Mouse (Mus musculus): ENCODE results near the gene Nrp1.
A peak's percentile ranks its signal among the peaks of the same experiment; 100 is the strongest.

Nrp1 gene

DNA sequence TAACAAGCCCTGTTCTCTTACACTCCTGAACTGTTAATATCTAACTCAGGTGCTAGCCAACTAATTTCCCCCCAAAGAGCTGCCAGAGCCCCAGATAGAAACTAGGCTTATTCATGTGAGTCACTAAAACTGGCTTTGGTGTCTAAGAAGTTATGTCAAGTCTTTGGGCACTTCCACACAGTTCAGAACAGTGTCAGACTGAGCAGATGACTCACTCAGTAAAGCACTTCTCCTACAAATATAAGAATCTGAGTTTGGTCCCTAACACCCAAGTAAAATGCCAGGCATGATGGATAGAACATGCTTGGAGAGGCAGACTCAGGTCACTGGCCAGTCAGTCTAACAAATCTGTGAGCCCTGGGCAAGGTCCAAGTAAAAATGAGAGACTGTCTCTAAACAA lies 65.4 kb downstream of the Nrp1 start:
- no peak for DNase-seq

DNA sequence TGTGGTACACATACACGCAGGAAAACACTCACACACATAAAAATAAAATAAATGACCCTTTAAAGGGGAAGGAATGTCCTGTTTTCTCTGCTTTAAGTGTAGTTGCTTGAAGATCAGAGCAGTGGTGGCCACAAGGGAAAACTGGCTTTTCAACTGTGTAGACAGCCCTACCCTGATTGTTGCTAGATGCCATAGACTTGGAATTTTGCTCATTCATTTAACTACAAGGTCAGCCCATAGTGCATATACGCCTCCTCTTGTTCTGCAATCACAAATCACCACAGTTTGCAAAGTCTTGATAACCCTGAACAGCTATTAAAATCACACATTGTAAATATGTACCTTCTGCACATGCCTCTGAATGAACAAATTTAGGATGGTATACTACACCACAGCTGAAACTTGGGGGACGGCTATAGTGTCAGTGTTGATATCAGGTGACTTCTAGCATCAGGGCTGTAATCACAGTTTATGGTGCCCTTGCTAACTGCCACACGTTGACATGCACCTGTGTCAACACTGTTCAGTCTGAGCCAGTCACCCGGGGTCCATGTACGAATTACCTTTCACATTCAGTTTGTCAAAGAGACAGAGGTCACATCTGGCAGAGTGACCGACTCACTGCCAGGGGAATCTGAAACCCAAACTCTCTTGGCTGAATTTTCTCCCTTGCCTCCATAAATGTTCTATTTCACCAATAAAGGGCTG lies 66.4 kb downstream of the Nrp1 start:
- DNase-seq: no peak

DNA sequence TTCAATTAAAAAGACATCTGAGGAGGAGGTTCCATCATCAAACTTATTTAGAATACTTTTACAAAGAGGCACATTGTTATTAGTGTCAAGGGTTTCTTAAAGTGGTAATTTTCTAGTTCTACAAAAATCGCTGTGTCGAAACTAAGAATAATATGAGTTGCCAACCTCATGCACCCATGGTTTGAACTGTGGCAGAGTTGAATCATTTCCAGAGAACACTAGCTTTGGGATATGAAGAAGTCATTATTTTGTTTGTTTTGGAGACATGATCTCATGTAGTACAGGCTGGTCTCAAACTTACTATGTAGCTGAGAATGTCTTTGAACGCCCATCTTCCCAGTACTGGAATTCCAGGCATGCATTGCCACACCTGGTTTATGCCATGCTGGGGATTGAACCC lies 68.7 kb downstream of the Nrp1 start:
- DNase-seq: no peak

DNA sequence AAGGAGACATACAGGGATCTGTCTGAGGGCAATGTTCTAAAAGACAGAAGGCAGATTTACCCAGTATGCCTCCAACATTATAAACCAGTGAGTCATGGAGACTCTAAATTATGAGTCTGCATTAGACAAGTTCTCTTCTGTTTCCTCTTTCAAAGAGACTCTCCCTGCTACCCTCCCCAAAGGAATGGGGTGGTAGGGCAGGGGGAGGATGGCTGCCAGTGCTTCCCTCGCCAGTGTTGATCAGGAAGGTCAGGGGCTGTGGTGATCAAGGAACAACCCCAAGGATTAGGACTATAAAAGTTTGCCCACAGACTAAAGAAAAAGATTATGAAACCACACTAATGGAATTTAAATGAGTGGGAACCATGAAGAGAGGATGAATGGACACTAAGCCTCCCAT lies 70.6 kb downstream of the Nrp1 start:
- no peak for DNase-seq

DNA sequence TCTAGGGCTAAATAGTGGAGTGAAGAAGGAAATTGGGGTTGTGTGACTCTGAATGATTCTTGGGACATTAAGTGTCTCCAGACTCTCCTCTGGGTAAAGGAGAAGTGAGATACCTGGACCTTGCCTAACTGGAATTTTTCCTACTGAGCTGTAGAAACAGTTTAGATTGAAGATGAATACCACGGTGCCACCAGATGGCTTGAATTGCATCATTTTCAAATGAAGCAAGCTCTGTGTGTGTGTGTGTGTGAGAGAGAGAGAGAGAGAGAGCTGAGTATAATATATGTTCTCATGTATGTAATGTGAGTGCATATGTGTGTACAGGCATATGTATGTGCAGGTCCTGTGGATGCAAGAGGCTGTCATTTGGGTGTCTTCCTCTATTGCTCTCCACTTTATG lies 72.7 kb downstream of the Nrp1 start:
- DNase-seq: no peak

DNA sequence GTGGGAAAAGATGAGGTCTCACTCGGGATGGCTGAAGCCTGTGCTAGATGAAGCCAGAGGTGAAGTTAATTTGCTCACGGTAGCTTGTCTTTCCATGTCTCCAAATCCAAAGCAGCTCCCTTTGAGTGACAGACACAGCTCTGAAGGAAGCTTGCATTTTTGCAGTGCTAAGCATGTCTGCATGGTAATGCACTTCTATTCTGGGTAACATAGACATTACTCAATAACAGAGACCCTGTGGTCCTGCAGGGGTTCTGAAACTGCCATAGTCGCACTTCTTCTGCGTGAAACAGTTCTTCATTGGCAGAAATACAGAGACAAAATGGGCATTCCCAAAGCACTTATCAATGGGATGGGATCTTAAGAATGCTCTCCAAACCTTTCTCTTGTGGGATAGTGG lies 77.3 kb downstream of the Nrp1 start:
- DNase-seq: no peak

DNA sequence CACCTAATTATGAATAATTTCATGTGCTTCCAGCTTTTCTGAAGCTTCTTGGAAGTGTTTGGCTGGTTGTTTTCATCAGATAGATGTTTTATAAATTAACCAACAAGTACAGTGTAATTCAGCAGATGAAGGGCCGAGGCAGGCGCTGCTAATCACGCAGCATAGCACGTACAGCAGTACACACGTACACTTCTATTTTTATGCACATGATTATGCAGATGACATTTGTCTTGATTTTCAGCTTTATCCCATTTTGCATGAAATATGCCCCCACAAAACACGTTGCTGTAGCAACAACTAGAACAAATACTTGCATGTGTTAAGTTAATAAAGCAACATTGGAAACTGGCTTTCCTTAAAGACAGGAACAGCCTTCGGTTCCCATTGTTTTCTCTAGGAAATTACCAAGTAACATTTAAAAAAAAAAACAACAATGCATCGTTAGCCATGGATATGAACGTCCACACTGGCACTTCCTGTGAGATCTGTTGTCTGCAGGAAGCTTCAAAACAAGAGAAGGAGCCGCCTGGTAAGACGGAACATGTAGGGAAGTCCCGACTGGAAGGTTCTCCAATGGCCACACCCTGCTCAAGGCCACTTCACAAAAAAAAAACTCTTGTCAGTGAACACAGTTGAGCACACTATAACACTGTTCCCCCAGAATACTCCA lies 78.9 kb downstream of the Nrp1 start:
- DNase-seq: no peak

DNA sequence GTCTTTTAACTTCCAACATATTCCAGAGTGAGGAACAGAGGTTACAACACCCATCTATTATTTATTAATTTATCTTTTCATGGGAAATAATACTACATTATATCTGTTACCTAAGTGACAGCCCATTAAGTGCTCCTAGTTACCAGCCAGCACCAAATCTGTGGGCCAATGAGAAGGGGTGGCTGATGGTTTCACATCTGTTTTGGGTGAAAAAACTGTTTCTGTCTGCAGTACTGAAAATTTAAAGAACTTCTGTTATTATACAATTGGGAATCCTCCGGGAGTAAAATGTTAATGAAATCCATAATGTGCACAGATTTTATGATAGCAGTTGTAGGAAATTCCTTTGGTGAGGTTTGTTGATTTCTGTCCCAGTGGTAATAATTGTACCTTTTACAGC lies 83.0 kb downstream of the Nrp1 start:
- no peak for DNase-seq

DNA sequence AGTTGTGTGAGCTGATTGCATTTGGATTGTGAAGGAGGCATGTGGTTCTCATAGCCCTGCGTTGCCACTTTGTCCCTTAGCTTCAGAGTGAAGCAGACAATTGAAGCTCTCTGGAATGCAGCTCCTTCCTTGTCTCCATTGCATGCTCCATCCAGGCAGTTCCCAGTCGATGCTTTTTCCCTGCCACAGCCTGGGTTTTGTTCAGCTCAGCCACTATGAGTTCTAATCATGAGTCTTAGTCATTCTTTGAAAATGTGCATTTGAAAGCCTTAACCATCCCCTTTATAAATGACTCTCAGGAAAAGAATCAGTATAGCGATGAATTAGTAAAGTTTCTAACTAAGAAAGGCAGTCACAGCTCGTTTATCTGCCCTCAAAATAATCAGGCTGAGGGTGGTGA lies 87.2 kb downstream of the Nrp1 start:
- DNase-seq: no peak

DNA sequence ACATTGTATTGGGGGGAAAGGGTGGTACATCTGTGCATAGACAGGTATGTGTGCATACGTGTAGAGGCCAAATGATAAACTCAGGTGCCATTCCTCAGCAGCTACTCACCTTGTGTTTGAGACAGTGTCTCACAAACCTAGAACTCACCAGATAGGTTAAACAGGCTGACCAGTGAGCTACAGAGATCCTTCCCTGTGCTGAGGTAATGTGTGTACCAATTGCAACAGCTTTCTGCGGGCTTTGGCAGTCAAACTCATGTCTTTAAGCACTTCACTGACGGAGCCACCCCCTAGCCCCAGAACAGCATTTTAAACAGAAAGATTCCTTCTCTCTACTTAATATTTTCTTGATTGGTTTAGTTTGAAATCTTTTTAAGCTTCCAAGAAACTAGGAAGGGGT lies 88.2 kb downstream of the Nrp1 start:
- no peak for DNase-seq

DNA sequence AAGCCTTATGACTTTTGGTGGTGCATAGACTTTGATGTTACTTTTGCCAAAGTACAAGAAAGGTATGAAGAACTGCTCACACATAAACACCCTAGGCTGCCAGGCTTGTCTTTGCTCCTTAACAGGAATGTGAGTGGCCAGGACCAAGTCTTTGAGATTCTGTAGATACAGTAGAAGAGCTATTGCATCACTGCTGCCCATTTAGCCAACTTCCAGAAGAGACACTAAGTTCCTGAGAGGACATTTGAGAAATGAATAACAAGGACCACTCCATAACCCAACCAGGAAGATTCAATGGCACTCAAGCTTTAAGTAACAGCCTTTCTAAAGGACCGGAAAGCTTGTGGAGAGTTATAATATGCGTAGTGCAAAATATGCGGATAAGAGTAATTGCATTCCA lies 88.9 kb downstream of the Nrp1 start:
- DNase-seq: no peak

DNA sequence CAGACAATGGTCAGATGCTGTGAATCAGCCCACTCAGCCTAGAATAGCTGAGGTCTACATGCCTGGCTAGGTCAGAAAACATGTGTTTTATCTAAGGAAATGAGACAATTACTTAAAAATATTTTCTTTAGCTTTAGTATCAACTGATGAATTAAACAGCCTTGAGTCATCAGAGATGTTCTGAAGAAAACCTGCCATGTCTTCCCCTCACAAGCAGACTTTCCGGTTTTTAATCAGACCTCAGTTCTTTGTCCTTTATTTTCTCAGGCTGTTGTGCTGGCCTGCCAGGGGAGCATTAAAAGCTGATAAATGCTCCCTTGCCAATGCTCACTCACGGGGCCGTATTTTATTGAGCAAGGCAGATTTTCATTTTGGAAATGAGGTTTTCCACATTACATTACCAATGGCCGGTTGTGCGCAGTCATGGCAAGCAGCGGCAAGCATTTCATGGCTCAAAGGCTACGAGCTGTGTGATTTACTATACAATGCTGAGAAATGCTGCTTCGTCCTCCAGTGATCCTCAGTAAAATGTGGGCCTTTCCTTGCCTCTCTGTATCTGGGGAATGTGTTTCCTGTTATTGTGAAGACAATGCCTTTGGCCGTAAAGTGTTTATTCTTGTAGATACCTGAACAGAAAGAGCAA lies 92.1 kb downstream of the Nrp1 start:
- DNase-seq: peak; percentile 33

DNA sequence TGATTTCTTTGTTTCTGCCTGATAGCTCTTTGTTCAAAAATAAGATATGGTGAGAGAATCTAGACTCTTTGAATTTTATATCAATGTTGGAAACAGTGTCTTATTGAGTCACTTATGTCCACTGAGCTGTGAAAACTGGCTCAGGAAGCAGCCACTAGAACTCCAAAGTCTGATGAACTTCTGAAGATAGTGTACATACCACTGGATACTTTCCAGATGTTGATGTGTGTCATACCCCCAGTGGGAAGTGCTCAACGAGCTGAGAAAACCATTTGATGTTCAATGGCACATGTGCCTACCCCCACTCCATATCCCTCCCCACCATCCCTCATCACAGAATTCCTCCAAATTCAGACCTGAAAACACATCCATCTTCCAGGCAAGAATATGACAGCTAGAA lies 92.7 kb downstream of the Nrp1 start:
- no peak for DNase-seq

DNA sequence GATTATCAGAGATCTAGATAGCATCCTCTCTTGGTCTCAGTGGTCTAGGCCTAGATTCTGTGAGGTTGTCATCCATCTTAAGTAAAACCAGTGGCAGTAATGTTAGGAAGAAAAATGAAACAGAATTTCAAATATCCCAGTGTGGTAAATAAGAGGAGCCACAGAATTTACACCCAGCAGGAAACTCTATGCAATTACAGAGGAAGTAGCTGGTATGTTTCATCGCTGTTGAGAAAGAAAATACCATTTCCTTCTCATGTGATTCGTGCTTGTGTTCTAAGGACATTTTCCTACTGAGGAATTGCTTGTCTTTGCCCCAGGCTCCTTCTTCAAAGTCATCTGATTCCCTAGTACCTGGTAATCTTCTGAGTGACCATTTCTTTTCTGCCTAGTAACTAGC lies 95.1 kb downstream of the Nrp1 start:
- no peak for DNase-seq

DNA sequence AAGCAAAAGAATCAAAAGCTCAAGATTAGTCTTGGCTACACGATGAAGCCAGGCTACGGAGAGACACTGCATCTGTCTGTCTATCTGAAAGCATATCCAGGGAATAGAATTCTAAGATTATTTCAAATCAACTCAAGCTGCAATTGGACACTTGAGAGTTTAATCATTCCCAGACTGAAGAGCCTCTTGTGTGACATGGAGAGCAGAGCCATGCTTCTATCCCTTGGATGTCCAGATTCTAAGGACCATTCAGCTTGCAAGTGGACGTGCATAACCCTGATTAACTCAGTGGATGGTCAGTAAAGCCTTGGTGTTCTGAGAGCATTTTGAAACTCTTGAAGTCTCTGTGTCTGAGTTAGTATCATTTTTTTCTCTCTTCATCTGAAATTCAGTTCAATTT lies 95.6 kb downstream of the Nrp1 start:
- DNase-seq: no peak

DNA sequence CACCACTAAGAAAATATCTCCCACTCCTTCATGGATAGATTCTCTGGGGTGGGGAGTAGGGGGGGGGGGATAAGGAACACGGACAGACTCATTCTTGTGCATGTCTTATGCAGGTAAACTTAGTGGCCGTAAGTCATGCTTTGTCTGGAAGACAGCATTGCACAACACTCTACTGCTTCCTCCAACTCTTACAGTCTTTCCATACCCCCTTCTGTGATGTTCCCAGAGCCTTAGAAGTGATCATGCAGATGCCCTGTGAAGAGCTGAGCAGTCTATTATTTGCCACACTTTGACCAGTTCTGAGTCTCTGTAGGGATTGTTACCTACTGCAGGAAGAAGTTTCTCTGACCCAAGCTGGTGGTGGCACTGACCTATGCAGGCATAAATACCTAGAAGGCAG lies 98.9 kb downstream of the Nrp1 start:
- DNase-seq: no peak

DNA sequence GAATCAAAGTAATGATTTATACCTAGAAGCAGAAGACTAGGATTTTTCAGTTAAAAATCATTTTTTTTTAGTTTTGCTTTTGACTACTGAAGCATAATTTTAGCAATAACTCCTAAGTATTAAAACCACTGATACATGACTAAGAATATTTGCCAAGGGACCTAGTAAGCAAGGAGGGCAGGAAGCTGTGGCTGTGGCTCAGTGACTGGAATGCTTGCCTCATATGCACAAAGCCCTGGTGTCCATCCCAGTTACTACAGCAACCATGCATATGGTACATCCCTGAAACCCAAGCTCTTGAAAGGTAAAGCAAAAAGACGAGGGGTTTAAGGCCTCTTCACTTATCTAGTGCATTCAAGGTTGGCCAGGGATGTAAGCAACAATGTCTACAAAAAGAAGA lies 101.3 kb downstream of the Nrp1 start:
- no peak for DNase-seq

DNA sequence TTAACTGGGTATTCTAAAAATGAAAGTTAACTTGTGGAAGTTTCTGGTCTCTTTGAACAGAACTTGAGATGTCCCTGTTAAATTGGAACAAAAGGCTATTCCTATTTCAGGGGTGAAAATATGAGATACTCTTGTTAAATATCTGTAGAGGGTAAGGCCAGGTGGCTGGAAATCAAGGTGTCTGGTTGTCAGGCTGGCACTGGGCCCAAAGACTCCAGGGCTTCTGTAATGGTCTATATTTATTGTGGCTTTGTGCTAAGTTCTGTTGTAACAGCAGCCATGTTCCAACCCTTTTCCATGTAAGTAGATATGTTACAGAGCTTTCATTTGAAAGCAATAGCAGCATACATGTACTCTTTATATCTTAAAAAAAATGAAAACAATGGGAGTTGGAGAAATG lies 103.3 kb downstream of the Nrp1 start:
- no peak for DNase-seq

DNA sequence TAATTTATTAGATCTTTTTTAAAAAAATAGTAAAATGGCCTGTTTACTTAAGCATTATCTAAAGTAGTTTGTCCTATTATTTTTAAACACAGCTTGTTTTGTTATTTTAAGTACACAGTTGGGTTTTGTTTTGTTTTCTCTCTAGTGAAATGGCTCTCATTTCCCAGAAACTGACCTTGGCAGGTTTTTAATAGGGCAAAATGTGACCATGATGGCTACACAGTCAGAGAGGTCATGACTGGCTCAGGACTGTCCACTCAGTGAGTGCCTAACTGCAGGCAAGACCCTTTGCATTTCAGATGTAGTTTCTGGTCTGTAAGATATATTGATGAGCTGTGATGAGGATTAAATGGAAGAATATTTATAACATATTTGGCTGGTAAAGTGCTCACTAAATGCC lies 104.8 kb downstream of the Nrp1 start:
- DNase-seq: no peak

DNA sequence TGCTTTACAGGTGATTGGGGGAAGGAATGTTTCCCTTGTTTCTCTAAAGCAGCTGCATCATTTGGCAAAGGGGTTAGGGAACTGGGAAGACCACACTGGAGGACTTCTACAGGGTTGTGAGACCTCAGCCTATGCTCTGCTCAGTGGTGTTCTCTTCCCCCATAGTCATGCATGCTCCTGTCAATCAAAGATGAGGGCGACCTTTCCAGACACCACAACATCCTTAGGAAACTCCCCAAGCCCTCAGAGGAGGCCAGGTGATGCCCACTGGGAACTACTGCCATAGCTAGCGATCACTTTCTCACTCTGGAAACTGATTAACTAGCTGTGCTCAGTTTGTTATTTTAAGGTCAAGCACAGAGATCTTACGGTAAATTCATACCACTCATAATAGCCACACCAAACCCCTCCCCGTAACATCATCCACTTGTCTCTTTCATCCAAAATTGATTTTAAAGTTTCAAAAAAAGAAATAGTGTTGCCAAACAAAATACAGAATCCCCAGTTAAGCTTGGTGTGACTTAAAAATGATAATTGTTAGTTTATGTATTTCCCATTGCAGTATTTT lies 105.7 kb downstream of the Nrp1 start:
- DNase-seq: no peak

DNA sequence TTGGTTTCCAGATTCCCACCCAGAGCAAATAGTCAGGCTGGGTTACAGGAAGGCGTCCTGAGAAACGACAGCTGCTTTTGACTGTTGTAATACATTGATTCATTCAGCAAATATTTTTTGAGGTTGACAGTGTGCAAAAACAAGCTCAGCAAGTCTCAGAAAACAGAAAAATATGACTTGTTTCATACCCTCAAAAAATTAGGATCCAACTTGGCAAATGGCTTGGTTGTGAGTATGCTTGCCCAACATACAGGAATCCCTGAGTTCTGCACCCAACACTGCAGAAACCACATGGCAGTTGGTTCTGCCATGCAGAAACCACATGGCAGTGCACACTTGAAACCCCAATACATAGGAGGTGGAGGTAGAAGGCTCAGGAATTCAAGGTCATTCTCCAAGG lies 107.1 kb downstream of the Nrp1 start:
- DNase-seq: no peak

DNA sequence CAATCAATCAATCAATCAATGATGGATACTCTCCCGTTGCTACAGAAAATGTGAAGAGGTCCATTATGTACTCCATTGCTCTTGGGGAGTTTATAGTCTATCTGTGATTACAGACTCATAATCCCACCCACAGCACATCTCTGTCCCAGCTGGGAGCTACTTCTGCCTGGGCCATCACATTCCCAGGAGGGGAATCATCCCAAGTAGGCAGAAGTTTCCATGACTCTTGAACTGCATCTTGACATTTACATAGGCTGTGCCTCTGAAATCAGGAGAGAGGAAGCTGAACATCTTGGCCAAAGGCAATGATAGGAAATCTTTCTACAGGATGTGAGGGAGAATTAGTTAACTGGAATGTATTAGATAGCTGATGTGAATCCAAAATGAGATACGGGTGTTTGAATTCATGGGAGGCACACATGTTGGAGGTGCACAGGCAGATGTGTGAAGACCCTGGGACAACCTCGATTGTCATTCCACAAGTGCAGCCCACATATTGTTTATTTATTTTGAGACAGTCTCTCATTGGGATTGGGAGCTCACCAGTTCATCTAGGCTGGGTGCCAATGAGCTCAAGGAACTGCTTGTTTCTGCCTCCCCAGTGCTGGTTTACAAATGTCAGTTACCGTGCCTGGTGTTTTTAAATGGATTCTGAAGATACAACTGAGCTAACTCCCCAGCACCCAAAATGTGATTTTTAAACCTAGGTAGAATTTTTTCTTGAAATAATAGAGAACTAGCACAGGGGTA lies 108.5 kb downstream of the Nrp1 start:
- DNase-seq: no peak

DNA sequence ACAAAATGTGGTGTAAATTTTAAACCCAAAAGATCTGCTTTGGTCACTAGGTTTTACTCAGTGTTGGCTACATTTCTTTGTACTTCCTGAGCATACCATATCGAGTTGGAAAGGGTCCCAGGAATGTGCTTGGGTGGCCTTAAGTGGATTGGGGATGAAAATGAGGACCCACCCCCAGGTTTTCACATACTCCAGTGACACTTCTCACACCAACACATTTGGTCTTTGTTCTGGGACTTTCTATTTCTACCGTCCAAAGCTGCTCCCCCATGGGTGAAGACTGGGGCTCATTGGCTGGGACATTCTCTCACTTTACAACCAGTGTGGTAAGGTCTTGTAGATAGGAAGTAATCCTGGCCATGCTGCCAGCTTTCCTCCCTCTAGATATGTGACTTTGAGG lies 111.7 kb downstream of the Nrp1 start:
- no peak for DNase-seq

DNA sequence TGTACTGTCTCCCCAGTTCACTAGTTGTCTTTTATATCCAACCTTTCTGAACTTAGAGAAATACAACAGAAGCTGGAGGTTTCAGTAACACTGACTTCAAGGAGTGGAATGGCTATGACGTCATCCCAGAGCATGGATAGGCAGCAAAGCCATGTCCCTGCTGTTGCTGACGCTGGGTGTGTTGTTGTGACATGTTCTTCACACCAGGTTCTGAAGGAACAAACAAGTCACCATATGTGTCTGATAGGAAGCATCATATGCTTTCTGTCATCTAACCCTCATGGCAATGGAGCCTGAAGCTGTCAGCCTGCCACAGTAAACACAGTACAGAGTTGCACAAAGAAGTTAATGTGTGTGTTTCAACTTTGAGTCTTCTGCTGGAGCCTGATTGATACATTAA lies 112.8 kb downstream of the Nrp1 start:
- DNase-seq: no peak
